Mouse (Mus musculus): ENCODE data around the gene Stk38.

Gene Stk38

GRCm38 (mm10) chr17:28924957-28925595, 82.7 kb downstream of the Stk38 start:
- DNase-seq (ENCODE audit: low spot score) = no peak

DNA sequence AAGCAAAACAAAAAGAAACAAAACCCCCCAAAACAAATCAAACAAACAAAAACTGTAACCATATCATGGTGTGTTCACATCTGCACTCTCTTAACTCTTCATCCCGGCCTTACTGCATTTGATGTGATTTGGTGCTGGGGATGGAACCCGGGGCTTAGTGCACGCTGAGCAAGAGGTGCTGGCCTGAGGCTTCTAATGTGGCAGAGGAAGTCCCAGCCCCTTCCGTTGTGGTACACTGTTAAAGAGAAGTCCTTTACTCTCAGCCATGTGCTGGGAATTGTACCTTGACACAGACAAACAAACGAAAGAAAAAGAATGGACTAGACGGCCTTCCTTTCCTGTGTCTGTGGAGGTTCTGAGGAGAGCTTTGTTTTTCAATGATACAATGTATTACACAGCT, 85.7 kb downstream of the Stk38 start:
- no peak for DNase-seq (ENCODE audit: low spot score)

- DNase-seq (ENCODE audit: low spot score) = no peak
These were observed 86.7 kb downstream of the Stk38 start for GRCm38 (mm10) chr17:28921086-28921485.
